ENCODE assay signal across 10 mouse cellular contexts in the genomic region with DNA sequence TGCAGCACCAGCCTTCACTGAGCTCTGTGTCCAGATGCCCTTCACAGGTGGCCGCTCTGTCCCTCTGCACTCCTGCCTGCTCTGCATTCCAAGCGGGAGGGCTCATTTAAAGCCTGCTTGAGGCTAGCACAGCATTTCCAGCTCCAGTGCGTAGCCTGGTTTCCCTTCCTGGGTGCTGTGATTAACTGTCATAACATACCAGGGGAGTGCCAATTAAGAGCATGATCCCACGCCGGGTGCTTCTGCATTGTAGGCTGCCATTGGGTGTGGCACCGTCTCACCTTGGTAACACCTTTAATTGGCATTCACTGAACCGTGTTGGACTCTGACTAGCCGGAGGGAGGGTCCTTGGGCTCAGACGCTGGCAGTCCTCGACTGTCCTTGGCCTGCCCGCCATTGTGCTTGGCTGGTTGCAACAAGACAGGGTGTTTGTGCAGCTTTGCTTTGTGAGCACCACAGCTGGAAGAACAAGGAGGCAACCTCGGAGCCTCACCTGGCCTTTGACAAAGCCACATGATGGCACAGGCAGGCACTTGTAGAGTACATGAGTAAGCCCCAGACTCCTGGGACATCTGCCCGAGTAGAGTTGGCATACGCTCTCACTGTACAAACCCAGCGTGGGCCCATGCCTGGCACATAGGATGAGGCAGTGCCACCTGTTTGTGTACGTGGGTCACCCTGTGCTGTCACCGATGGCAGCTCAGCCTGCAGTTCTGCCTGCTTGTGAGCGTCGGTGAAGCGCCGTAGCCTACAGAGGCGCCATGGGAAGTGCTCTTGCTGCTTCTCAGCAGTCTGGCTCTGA. TPM values are rescaled to one million over a fixed set of nuclear protein-coding genes. Genes with fewer than 3 reads are reported as not detected.
DNase-seq lines count a peak whose midpoint lies in the region; ATAC-seq and TF ChIP-seq lines count a peak whose summit lies in the region.
"Had no signal": no experiment of that assay in that cellular context is flagged by ENCODE, and none has a peak within 500 bp of the region (broad histone marks: within the 10 kb centered on the region; RNA-seq: fewer than 3 reads in every experiment).

No protein-coding gene starts in this region.

- intact Hi-C loops in heart, adult 2 months (cut with DNase I) = no loop called here

- 65% methylated on average over 22 of the region's 22 CpGs for WGBS in heart, adult 2 months
- WGBS in stomach, embryonic 16.5 days = 81% methylated on average over 22 of the region's 22 CpGs

- peak overlapping the region; percentile 74 for H3K27ac ChIP-seq in heart, adult 2 months
- H3K27ac ChIP-seq in stomach, embryonic 16.5 days (ENCODE audit: low read length) = peak overlapping the region; percentile 82

- TF ChIP-seq CTCF in heart, adult 2 months (IDR thresholded peaks at IDR 0.05) = no peak

- H3K79me2 ChIP-seq in heart, adult 2 months (replicated peaks; ENCODE audit: control insufficient read depth, insufficient read depth, low read length) = peaks cover 3% of the 10 kb centered on the region

- peaks cover 6% of the 10 kb centered on the region for H3K36me3 ChIP-seq in heart, adult 2 months (ENCODE audit: control insufficient read depth, insufficient read depth, low read length)
- H3K36me3 ChIP-seq in stomach, embryonic 16.5 days (ENCODE audit: control insufficient read depth, insufficient read depth, low read length) = no peaks in the 10 kb centered on the region

- DNase-seq in heart, adult 2 months = peak; percentile 34 to 46
- no peak for DNase-seq in heart, postnatal 4 days
- peak; percentile 50 for DNase-seq in thymus, postnatal 14 days
- no peak for DNase-seq in thymus, adult 18-20 months
- DNase-seq in kidney, postnatal 10 days = peak; percentile 77
- DNase-seq in frontal cortex, postnatal 14 days (ENCODE audit: low spot score in 2 of 2) = no peak
- DNase-seq: adrenal gland, postnatal 14 days had no signal

- no peak overlapping the region for H3K4me2 ChIP-seq in stomach, embryonic 16.5 days (ENCODE audit: low read depth, low read length)

- ATAC-seq in stomach, embryonic 16.5 days (ENCODE audit: insufficient read depth, low FRiP score) = peak; percentile 21; the same call in 1 of the 2 replicates
- ATAC-seq in inflammation-experienced regulatory T-cells, adult 6 months = no peak

- H3K4me1 ChIP-seq in heart, adult 2 months (ENCODE audit: control insufficient read depth, insufficient read depth, low read length) = peaks cover 53% of the 10 kb centered on the region
- H3K4me1 ChIP-seq in stomach, embryonic 16.5 days (ENCODE audit: control insufficient read depth, insufficient read depth, low read length) = peaks cover 80% of the 10 kb centered on the region

- no peak for TF ChIP-seq POLR2A in heart, adult 2 months (IDR thresholded peaks at IDR 0.05; ENCODE audit: insufficient read depth, low read depth, low read length)

- no peak overlapping the region for H3K4me3 ChIP-seq in heart, adult 2 months
- H3K4me3 ChIP-seq in stomach, embryonic 16.5 days (replicated peaks; ENCODE audit: low read length) = no peak overlapping the region
- H3K4me3 ChIP-seq: megakaryocyte, embryonic 14.5 days had no signal

- no peaks in the 10 kb centered on the region for H3K27me3 ChIP-seq in heart, adult 2 months (ENCODE audit: control insufficient read depth, insufficient read depth, low read length)
- no peaks in the 10 kb centered on the region for H3K27me3 ChIP-seq in stomach, embryonic 16.5 days (ENCODE audit: control insufficient read depth, insufficient read depth, low read length)
- H3K27me3 ChIP-seq: megakaryocyte, embryonic 14.5 days had no signal

- 0 out of 2 replicates have a peak overlapping the region, but pooled peaks have one; percentile 1 for H3K9ac ChIP-seq in heart, adult 2 months (ENCODE audit: low read depth, low read length)
- H3K9ac ChIP-seq in stomach, embryonic 16.5 days (ENCODE audit: low read length) = peak overlapping the region; percentile 51

- no peaks in the 10 kb centered on the region for H3K9me3 ChIP-seq in stomach, embryonic 16.5 days (replicated peaks; ENCODE audit: control insufficient read depth, low read length)
- H3K9me3 ChIP-seq: megakaryocyte, embryonic 14.5 days had no signal

- TF ChIP-seq EP300 in heart, adult 2 months (IDR thresholded peaks at IDR 0.05; ENCODE audit: insufficient read depth, low read depth, low read length) = 0 out of 2 replicates have a peak, but pooled peaks have one; percentile 10

RNA-seq across cellular contexts. Expression of a gene that starts 57.4 kb away (rescaled TPM):
- not detected for total RNA-seq in heart, adult 2 months (2021)
- polyA plus RNA-seq in heart, adult 2 months (2012; rRNA removed) = 1.4 and 1.8 TPM in 2 replicates
- under 1 TPM in 1 of 2 experiments, not detected in 1; 0.14 TPM for total RNA-seq in heart, postnatal 4 days (2021)
- polyA plus RNA-seq in stomach, embryonic 16.5 days (2015; fragmentation: Nextera tagmentation; extraction: Ambion mirVana) = 1.1 and 1.9 TPM in 2 replicates
- polyA plus RNA-seq in inflammation-experienced regulatory T-cells, adult 6 months (2017; shearing (Covaris generic)) = 1 to 10 TPM; 1.8 to 1.9 (median 1.8) TPM
- total RNA-seq: adrenal gland, postnatal 14 days had no signal

Comparison
In these comparisons a context has a peak if more than half of its experiments do, and no peak if none do; other contexts are left out.
1. DNase-seq: peak in heart, adult 2 months (2 of 2), thymus, postnatal 14 days (single experiment) and kidney, postnatal 10 days (single experiment); none in heart, postnatal 4 days (single experiment), thymus, adult 18-20 months (0 of 2) and frontal cortex, postnatal 14 days (0 of 2).